Mouse (Mus musculus): Measurements from ENCODE around the gene Tnfaip1. TPM values are rescaled to one million over a fixed set of nuclear protein-coding genes. Genes with fewer than 3 reads are reported as not detected.

The Tnfaip1 gene
- polyA plus RNA-seq, 1 experiment from 2014 or later: 91.6 TPM

DNA sequence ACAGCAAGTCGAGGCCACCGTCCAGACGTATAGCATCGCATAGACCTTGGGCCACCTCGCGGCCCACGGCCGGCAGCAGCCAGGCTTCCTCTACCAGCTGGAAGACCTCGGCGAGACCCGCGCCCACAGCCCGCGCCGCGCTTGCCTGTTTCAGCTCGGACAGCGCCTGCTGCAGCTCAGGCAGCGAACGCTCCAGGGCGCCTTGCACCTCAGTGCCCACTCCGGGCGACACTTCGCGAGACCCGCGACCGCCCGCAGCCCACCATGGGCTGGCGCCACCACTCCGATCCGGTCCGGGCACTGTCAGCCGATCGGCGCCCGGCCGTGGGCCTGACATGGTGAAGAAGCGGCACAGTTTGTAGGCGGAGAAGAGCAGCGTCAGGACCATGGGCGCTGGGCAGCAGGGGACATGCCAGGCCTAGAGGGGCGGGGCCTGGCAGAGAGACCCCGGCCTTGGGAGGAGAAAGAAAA lies 39.0 kb downstream of the Tnfaip1 start:
- Histone ChIP-seq H3K4me2 (ENCODE audit: low read depth, low read length) (peak overlapping the region; percentile 99), H3K9me3 (replicated peaks; ENCODE audit: control insufficient read depth, low read length) (no peaks in the 10 kb centered on the region), H3K27me3 (ENCODE audit: control insufficient read depth, insufficient read depth, low read length) (peaks cover 22% of the 10 kb centered on the region), H3K4me1 (ENCODE audit: control insufficient read depth, insufficient read depth, low read length) (peaks cover 3% of the 10 kb centered on the region; the same call in 1 of the 2 replicates), H3K36me3 (replicated peaks; ENCODE audit: control insufficient read depth, insufficient read depth, low read depth, low read length) (no peaks in the 10 kb centered on the region), H3K4me3 (ENCODE audit: low read depth, low read length) (peak overlapping the region; percentile 59), H3K27ac (replicated peaks; ENCODE audit: low read depth, low read length) (no peak overlapping the region), H3K9ac (replicated peaks; ENCODE audit: low read length) (peak overlapping the region; percentile 54)
- peak; percentile 39 for DNase-seq (ENCODE audit: low spot score)
- under 1% methylated on average over 44 of the region's 44 CpGs for WGBS
- ATAC-seq (replicated peaks; ENCODE audit: insufficient number of reproducible peaks, low FRiP score, low TSS enrichment, low read depth): peak; percentile 59; the same call in 1 of the 2 replicates

DNA sequence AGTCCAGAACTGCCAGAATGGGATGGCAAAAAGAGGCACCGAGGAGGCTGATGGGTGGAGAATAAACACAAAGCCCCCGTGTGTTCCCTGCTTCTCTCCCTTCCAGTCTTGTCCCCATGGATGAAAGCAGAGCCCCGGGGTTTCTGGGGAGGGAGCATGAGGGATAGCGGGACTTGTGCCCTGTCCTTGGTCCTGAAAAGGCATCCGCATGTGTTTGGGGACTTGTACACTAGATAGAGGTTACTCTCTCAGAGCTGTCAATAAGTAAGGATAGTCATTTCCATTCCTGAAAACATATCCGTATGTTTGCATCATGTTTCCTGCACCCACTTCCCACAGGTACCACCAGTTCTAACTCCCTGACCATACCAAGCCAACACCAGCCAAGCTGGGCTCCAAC lies 40.2 kb downstream of the Tnfaip1 start:
- H3K9ac ChIP-seq (replicated peaks; ENCODE audit: low read length): no peak overlapping the region
- no peak overlapping the region for H3K4me2 ChIP-seq (ENCODE audit: low read depth, low read length)
- H3K36me3 ChIP-seq (replicated peaks; ENCODE audit: control insufficient read depth, insufficient read depth, low read depth, low read length): no peaks in the 10 kb centered on the region
- no peak overlapping the region for H3K27ac ChIP-seq (replicated peaks; ENCODE audit: low read depth, low read length)
- ATAC-seq (replicated peaks; ENCODE audit: insufficient number of reproducible peaks, low FRiP score, low TSS enrichment, low read depth) (no peak), DNase-seq (ENCODE audit: low spot score) (peak; percentile 83)
- no peak overlapping the region for H3K4me3 ChIP-seq (ENCODE audit: low read depth, low read length)
- H3K4me1 ChIP-seq (ENCODE audit: control insufficient read depth, insufficient read depth, low read length): peaks cover 3% of the 10 kb centered on the region; the same call in 1 of the 2 replicates
- H3K9me3 ChIP-seq (replicated peaks; ENCODE audit: control insufficient read depth, low read length): no peaks in the 10 kb centered on the region
- 5% methylated on average over 6 of the region's 6 CpGs for WGBS
- H3K27me3 ChIP-seq (ENCODE audit: control insufficient read depth, insufficient read depth, low read length): peaks cover 29% of the 10 kb centered on the region

DNA sequence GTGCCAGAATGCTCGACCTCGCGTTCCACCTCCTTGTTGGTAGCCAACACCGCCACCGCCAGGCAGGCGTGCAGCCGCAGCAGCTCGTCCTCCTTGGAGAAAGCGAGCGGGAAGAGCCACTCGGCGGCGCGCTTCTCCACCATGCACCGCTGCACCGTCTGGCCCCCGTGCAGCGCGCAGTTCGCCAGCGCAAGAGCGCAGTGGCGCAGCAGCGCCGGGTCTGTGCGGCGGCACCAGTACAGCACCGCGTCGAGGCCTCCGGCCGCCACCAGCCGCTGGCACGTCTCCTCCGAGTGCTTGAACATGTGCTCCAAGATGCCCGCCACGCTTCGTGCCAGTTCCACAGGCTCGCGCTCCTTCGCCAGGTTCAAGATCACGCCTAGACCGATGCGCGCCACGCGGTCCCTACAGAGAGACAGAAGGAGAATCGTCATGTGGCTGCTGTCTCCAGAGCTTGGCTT lies 45.3 kb downstream of the Tnfaip1 start:
- peak; percentile 67 for DNase-seq (ENCODE audit: low spot score)
- Histone ChIP-seq H3K27me3 (ENCODE audit: control insufficient read depth, insufficient read depth, low read length) (peaks cover 51% of the 10 kb centered on the region), H3K4me3 (ENCODE audit: low read depth, low read length) (peak overlapping the region; percentile 25), H3K27ac (replicated peaks; ENCODE audit: low read depth, low read length) (no peak overlapping the region), H3K4me1 (ENCODE audit: control insufficient read depth, insufficient read depth, low read length) (no peaks in the 10 kb centered on the region; the same call in none of the 2 replicates), H3K9ac (replicated peaks; ENCODE audit: low read length) (no peak overlapping the region), H3K36me3 (replicated peaks; ENCODE audit: control insufficient read depth, insufficient read depth, low read depth, low read length) (no peaks in the 10 kb centered on the region), H3K9me3 (replicated peaks; ENCODE audit: control insufficient read depth, low read length) (no peaks in the 10 kb centered on the region), H3K4me2 (ENCODE audit: low read depth, low read length) (peak overlapping the region; percentile 46)
- no peak; the same call in 1 of the 2 replicates for ATAC-seq (replicated peaks; ENCODE audit: insufficient number of reproducible peaks, low FRiP score, low TSS enrichment, low read depth)
- 10% methylated on average over 47 of the region's 48 CpGs for WGBS

DNA sequence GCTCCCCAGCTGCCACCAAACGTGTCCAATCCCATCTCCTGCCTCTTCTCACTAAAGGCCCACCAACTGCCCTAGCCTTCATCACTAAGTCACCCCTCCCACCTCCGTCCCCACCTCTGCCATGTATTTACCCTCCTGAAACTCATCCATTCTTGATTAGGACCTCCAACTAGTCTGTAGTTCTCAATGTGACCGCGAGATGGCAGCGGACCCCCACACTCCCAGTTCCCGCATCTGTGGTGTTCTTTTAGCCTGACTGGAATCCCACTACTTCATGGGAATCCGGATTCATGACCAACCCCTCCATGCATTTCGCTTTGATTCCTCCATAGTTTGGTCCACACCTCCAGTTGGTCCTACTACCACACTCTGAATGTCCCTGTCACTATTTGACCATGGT lies 48.0 kb downstream of the Tnfaip1 start:
- Histone ChIP-seq H3K9me3 (replicated peaks; ENCODE audit: control insufficient read depth, low read length) (no peaks in the 10 kb centered on the region), H3K4me1 (ENCODE audit: control insufficient read depth, insufficient read depth, low read length) (no peaks in the 10 kb centered on the region; the same call in none of the 2 replicates), H3K27ac (replicated peaks; ENCODE audit: low read depth, low read length) (no peak overlapping the region), H3K36me3 (replicated peaks; ENCODE audit: control insufficient read depth, insufficient read depth, low read depth, low read length) (no peaks in the 10 kb centered on the region), H3K4me3 (ENCODE audit: low read depth, low read length) (no peak overlapping the region), H3K27me3 (ENCODE audit: control insufficient read depth, insufficient read depth, low read length) (peaks cover 45% of the 10 kb centered on the region), H3K9ac (replicated peaks; ENCODE audit: low read length) (no peak overlapping the region), H3K4me2 (ENCODE audit: low read depth, low read length) (no peak overlapping the region)
- peak; percentile 83 for DNase-seq (ENCODE audit: low spot score)
- WGBS: 4% methylated on average over 8 of the region's 8 CpGs
- no peak for ATAC-seq (replicated peaks; ENCODE audit: insufficient number of reproducible peaks, low FRiP score, low TSS enrichment, low read depth)

DNA sequence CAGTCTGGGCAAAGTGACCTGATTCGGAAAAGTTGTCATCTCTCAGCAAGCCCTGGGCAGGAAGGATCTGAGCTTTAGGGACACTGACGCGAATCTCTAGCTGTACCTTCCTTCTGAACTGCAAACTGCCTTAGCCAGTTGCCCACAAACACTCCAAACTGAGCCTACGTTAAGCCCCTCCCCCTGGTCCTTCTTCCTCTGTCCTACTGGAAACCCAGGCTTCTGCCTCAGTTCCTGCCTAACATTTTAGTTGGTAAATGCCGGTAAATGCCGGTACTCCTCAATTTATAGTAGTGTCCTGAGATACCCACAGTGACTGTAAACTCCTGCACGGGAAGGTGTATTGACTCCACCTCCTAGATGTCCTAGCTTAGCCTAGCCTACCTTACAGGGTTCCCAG lies 52.5 kb downstream of the Tnfaip1 start:
- Histone ChIP-seq H3K27ac (replicated peaks; ENCODE audit: low read depth, low read length) (no peak overlapping the region), H3K36me3 (replicated peaks; ENCODE audit: control insufficient read depth, insufficient read depth, low read depth, low read length) (no peaks in the 10 kb centered on the region), H3K9ac (replicated peaks; ENCODE audit: low read length) (no peak overlapping the region), H3K4me1 (ENCODE audit: control insufficient read depth, insufficient read depth, low read length) (no peaks in the 10 kb centered on the region), H3K4me2 (ENCODE audit: low read depth, low read length) (no peak overlapping the region), H3K4me3 (ENCODE audit: low read depth, low read length) (no peak overlapping the region), H3K27me3 (ENCODE audit: control insufficient read depth, insufficient read depth, low read length) (peaks cover 16% of the 10 kb centered on the region), H3K9me3 (replicated peaks; ENCODE audit: control insufficient read depth, low read length) (no peaks in the 10 kb centered on the region)
- 61% methylated on average over 7 of the region's 7 CpGs for WGBS
- DNase-seq (ENCODE audit: low spot score): no peak
- no peak for ATAC-seq (replicated peaks; ENCODE audit: insufficient number of reproducible peaks, low FRiP score, low TSS enrichment, low read depth)

DNA sequence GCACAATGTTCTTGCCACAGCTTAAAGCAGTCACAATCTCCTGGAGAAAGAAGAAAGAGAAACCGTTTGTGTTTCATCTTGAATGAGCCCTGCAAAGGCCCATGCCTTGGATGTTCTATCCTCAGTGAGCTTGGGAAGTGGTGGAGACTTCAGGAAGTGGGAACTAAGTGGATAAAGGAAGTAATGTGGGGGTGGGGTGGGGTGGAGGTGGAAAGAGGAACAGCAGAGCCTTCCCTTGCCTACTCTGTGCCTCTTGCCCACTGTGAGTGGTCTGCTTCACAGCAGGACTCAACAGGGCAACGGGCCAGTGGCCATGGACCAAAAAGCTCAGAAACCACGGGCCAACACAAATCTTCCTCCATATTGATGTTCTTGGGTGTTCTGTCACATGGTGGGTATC lies 60.8 kb downstream of the Tnfaip1 start:
- Histone ChIP-seq H3K4me1 (ENCODE audit: control insufficient read depth, insufficient read depth, low read length) (no peaks in the 10 kb centered on the region), H3K27me3 (ENCODE audit: control insufficient read depth, insufficient read depth, low read length) (no peaks in the 10 kb centered on the region), H3K4me3 (ENCODE audit: low read depth, low read length) (no peak overlapping the region), H3K36me3 (replicated peaks; ENCODE audit: control insufficient read depth, insufficient read depth, low read depth, low read length) (no peaks in the 10 kb centered on the region), H3K4me2 (ENCODE audit: low read depth, low read length) (no peak overlapping the region), H3K9ac (replicated peaks; ENCODE audit: low read length) (no peak overlapping the region), H3K9me3 (replicated peaks; ENCODE audit: control insufficient read depth, low read length) (no peaks in the 10 kb centered on the region), H3K27ac (replicated peaks; ENCODE audit: low read depth, low read length) (no peak overlapping the region)
- no peak for DNase-seq (ENCODE audit: low spot score)
- ATAC-seq (replicated peaks; ENCODE audit: insufficient number of reproducible peaks, low FRiP score, low TSS enrichment, low read depth): no peak
- 82% methylated on average over 3 of the region's 3 CpGs for WGBS

Other genes starting within 250 kb of the Tnfaip1 start
- 0.11 TPM in 1 of 2 replicates, not detected in the other for gene BC030499, start 245.5 kb downstream of the Tnfaip1 start, polyA plus RNA-seq (2014; fragmentation: Nextera tagmentation; extraction: Ambion mirVana)
- 54.8 and 62.0 TPM in 2 replicates for gene Spag5, start 234.8 kb downstream of the Tnfaip1 start, polyA plus RNA-seq (2014; fragmentation: Nextera tagmentation; extraction: Ambion mirVana)
- 2.7 and 4.6 TPM in 2 replicates for gene Aldoc, start 213.4 kb downstream of the Tnfaip1 start, polyA plus RNA-seq (2014; fragmentation: Nextera tagmentation; extraction: Ambion mirVana)
- gene Pigs, start 207.9 kb downstream of the Tnfaip1 start, polyA plus RNA-seq (2014; fragmentation: Nextera tagmentation; extraction: Ambion mirVana): 55.4 and 64.0 TPM in 2 replicates
- 77.0 and 84.7 TPM in 2 replicates for gene Unc119, start 192.8 kb downstream of the Tnfaip1 start, polyA plus RNA-seq (2014; fragmentation: Nextera tagmentation; extraction: Ambion mirVana)
- gene Foxn1, start 149.8 kb downstream of the Tnfaip1 start, polyA plus RNA-seq (2014; fragmentation: Nextera tagmentation; extraction: Ambion mirVana): 0.14 and 0.50 TPM in 2 replicates
- gene Slc13a2, start 114.1 kb downstream of the Tnfaip1 start, polyA plus RNA-seq (2014; fragmentation: Nextera tagmentation; extraction: Ambion mirVana): not detected in 2 replicates
- gene Slc46a1, start 70.6 kb downstream of the Tnfaip1 start, polyA plus RNA-seq (2014; fragmentation: Nextera tagmentation; extraction: Ambion mirVana): 13.0 and 14.9 TPM in 2 replicates
- gene Sarm1, start 38.6 kb downstream of the Tnfaip1 start, polyA plus RNA-seq (2014; fragmentation: Nextera tagmentation; extraction: Ambion mirVana): 4.1 and 4.7 TPM in 2 replicates
- 24.8 and 30.4 TPM in 2 replicates for gene Vtn, start 37.2 kb downstream of the Tnfaip1 start, polyA plus RNA-seq (2014; fragmentation: Nextera tagmentation; extraction: Ambion mirVana)
- gene Sebox, start 32.9 kb downstream of the Tnfaip1 start, polyA plus RNA-seq (2014; fragmentation: Nextera tagmentation; extraction: Ambion mirVana): not detected in 2 replicates
- 66.4 and 70.1 TPM in 2 replicates for gene Tmem199, start 24.2 kb downstream of the Tnfaip1 start, polyA plus RNA-seq (2014; fragmentation: Nextera tagmentation; extraction: Ambion mirVana)
- gene Poldip2, start 24.1 kb downstream of the Tnfaip1 start, polyA plus RNA-seq (2014; fragmentation: Nextera tagmentation; extraction: Ambion mirVana): 159 and 161 TPM in 2 replicates
- 125 and 138 TPM in 2 replicates for gene Ift20, start within 50 bp of the Tnfaip1 start, polyA plus RNA-seq (2014; fragmentation: Nextera tagmentation; extraction: Ambion mirVana)
- gene Tmem97, start 14.4 kb upstream of the Tnfaip1 start, polyA plus RNA-seq (2014; fragmentation: Nextera tagmentation; extraction: Ambion mirVana): 73.7 and 76.3 TPM in 2 replicates
- gene Nlk, start 161.0 kb upstream of the Tnfaip1 start, polyA plus RNA-seq (2014; fragmentation: Nextera tagmentation; extraction: Ambion mirVana): 21.1 and 22.8 TPM in 2 replicates
- 44.4 TPM in 2 replicates for gene Ccnq, start 215.4 kb upstream of the Tnfaip1 start, polyA plus RNA-seq (2014; fragmentation: Nextera tagmentation; extraction: Ambion mirVana)

All from embryonic facial prominence, embryonic 11.5 days (tissue).